Mouse (Mus musculus) megakaryocyte progenitor cell, adult 5-6 weeks (primary cell): Measurements from ENCODE around the gene Dazap1. TPM values are rescaled to one million over a fixed set of nuclear protein-coding genes. Genes with fewer than 3 reads are reported as not detected.
"Not testable (repeated sequence)": the region's sequence is repeated elsewhere in the genome, so short reads cannot be mapped to it uniquely, and the experiment has no call there.

Experiments used
- ATAC-seq: replicated peaks from 2 replicates; pipeline ENCODE4 v1.8.0; 2016; ENCODE audit warnings: mild to moderate bottlenecking, moderate TSS enrichment, inconsistent platforms; ENCODE audit not compliant: poor library complexity
- total RNA-seq, 2 experiments: library from RNA; stranded (forward) in 1 of 2; stranded (reverse) in 1 of 2; fragments of 157-497, 149-512 nt in 1 of 2; fragments of 200-1000 nt in 1 of 2; gene quantifications; 2 replicates each; pipeline versions ENCODE4 v1.2.3 to v1.2.4; 2015 to 2017

Dazap1 gene
- total RNA-seq (2015) (55.4 and 61.6 TPM in 2 replicates), total RNA-seq (2017) (231 and 302 TPM in 2 replicates)

DNA sequence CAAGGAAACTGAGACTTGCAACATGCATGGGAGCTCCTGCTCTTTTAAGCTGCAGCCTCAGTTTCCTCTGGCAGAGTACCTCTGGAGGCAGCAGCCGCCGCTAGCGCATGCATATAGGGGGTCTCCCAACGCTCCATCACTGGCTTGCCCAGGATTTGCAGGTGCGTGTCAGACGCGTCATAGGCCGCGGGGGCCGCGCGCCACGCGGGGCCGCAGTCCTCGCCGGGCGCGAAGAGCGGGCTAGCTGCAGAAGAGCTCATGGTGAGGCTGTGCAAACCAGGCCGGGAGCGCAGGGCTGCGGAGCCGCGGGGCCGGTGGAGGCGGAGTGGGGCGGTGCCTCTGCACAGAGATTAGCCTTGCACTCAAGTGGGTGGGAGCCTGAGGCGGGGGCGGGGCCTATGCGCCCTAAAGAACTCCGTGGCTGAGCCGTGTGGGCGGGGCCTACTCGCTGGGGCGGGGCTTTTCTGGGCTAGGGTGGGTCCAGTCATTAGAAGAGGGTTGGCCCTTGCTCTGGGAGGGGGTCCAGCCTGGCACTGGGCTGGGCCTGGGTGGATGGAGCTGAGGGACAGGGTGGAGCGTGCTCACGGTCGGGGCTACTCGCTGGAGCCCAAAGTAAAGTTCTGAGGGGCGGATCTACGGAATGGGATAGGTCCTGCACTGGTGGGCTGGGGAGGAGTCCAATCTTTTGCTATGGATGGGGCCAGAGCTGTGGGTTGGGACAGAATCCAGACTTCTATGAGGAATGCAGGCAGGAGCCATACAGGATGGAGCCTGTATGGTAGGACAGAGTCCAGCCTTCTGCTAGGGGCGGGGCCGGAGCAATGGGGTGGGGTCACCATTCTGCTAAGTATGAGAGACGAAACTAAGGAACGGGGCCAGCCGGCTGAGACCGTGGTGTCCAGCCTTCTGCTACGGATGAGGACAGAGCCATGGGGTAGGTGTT lies at the start of gene Dazap1, which contains the start of gene Gamt:
TSS of gene Dazap1 (plus strand) at position 845 of the 943 bp plus-strand sequence.
TSS of gene Gamt (minus strand) at position 371 of the 943 bp plus-strand sequence.
- ATAC-seq = peak; percentile 57

DNA sequence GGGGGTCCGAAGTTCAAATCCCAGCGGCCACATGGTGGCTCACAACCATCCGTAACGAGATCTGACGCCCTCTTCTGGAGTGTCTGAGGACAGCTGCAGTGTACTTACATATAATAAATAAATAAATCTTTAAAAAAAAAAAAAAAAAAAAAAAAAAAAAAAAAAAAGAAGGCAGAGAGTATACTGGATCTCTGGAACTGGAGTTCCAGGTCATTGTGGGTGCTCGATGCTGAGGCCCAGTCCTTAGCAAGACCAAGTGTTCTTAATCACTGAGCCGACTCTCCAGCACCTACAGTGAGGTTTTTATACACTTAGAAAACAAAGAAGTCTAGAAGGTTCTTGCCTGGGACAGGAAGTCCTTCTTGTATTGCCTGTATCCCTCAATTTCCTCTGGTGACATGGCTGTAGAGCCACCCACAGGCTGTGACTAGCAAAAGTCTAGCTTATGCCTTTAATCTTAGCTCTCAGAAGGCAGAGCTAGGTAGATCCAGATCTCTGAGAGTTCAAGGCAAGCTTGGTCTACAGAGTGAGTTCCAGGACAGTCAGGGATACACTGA lies 49.7 kb upstream of the Dazap1 start:
- not testable (repeated sequence) for ATAC-seq

DNA sequence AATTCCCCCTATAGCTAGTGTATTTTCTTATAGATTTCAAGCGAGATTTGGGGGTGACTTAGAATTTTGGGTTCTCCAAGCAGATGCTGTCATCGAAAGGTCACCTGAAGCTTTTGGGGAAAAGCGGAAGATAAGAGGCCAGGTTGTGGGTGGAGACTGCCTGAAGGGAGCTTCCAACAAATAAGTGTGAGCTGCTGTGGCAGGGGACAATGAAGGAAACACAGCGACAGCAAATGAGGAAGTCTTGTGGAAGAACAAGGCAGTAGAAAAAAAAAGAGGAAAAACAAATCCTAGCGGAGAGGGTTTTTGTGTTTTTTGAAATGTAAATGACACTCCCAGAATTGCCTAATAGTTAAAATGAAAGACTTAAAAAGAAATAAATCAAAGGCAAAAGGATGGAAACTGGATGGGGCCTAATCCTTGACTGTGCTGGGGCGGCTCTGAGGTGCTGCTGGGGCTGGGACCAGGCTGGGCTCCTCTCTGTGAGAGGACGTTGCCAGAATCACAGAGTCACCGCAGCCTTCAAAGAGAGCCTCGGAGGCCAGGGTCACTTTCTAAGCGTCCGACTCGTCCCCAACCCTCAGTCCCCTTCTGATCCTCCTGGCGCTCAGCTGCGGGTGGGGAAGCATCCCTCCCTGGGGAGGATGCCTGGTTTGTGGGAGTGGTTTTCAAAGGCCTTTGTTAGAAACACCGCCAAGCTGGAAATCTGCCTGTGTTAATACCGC lies 46.1 kb upstream of the Dazap1 start:
- ATAC-seq = 0 out of 2 replicates have a peak, but pooled peaks have one; percentile 23

DNA sequence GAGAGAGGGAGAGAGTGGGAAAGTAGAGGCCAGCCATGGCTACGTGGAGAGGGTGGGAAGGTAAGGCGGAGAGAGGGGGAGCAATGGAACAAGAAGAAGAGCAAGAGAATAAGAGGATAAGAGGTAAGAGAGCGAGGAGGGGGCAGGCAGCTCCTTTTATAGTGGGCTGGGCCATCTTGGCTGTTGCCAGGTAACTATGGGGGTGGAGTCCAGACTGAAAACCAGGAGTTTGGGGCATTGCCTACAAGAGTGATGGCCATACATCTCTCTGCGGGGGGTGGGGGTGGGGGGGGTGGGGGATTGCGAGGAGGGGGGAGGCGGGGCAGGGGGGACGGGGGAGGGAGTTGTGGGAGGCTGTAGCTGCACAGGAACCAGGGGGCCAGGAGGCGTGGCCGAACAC lies 40.6 kb upstream of the Dazap1 start:
- no peak for ATAC-seq

DNA sequence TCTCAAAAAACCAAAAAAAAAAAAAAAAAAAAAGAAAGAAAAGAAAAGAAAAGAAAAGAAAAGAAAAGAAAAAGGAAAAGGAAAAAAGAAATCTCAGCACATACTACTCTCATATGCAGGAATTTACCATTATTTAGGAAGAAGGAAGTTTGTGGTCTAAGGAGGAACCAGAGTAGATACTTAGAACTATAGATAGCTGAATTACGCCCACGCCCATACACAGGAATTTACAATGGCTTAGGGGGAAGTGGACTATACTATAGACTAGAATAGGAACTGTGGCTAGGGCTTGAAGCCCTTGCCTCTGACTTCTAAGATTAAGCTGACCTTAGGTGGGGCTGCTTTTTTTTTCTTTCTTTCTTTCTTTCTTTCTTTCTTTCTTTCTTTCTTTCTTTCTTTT lies 38.1 kb upstream of the Dazap1 start:
- not testable (repeated sequence) for ATAC-seq

DNA sequence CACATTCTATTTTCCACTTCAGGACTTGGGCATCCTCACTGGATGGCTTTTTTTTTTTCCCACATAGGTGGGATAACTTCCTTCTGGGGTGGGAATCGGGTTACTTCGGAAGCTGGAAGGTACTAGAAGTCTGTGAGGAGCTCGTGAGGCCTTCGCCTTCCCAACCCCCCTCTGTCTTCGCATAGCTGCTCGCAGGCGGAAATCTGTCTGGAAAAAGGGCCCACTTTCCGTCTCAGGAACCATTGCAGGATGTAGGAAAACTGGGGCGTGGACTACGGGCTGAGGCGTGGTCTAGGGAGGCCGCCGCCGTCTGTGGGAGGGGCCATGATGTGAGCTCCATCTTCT lies 35.2 kb upstream of the Dazap1 start:
- ATAC-seq = no peak

DNA sequence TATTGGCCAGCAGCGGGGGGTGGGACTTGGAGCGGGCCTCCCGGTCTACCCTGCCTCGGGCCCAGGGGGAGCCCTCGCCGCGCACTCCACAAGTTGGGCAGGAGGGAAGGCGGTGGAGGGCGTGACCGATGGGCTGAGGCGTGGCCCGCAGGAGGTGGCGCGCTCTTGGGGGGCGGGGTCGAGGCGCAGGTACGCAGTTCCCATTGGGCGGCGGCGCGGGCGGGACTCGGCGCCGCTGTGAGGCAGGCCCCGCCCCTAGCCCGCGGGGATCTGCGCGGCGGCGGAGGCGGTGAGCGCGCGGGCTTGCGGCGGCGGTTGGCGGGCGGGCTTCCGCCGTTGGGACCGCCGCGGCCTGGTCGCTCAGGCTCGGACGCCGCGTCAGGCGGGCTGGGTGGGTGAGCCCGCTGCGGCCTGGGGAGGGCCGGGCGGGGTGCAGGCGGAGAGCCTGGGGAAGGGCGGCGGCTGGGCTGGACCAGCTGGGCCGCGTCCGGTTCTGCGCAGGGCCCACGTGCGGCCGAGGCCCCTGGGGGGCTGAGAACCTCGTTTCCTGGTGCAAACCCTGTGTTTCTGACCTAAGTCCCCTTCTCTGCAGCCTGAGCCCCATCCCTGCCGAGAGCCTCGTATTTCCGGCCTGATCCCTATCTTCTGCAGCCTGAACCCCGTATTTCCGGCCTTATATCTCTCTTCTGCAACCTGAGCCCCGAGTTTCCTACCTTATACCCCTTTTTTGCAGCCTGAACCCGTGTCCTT lies 34.7 kb upstream of the Dazap1 start, which contains the start of gene Mum1:
TSS of gene Mum1 (plus strand) at position 19 of the 750 bp plus-strand sequence.
- peak; percentile 99 for ATAC-seq

DNA sequence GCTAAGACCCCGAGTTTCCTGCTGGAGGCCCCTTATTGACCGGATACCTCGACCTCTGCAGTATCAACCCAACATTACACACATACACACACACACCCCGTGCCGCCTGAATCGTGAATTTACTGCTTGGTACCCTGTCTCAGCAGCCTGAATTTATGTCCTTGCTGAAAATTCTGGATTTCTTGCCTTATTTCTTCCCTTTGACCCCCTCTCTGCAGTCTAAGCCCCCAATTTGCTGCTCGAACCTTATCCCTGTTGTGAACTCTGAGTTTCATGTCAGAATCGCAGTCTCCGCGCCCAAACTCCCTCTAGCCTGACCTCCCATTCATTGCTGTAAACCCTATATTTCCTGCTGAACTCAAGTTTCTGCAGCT lies 34.1 kb upstream of the Dazap1 start:
- ATAC-seq = no peak

DNA sequence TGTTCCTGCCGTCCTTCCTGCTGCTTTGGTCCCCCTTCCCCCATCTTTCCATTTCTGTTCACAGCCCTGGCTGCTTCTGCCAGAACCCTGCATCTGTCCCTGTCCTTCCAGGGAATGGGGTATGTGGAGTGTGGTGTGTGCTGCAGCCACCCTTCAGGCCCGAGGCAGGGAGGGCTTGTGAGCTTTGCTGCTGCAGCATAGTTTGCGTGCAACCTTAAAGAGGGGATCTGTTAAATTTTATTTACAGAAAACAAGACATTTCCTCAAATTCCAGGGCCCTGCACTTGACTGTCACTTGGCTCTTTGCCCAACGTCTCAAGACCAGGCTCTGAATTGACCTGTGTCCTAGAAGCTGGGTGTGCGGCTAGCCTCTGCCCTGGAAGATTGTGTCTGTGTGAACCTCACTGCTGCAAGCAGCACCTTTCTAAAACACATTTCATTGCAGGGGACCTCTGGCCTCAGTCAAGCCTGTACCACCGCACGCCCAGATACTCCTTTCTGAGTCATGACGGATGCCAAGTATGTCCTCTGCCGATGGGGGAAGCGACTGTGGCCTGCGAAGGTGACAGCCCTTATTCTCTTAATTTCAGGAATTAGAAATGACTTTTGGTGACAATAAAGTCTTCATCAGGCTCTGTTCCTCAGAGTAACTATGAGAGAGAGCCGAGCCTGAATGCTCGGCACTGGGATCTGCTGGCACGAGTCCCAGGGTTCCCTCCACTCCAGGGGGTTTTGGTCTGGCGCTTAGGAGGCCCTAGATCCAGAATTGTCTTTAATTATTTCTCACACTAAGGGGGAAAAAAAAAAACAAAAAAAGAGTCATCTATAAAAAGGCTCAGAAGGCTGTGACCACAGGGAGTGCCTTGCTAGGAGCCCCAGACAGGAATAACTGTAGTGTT lies 33.2 kb upstream of the Dazap1 start:
- ATAC-seq = no peak

DNA sequence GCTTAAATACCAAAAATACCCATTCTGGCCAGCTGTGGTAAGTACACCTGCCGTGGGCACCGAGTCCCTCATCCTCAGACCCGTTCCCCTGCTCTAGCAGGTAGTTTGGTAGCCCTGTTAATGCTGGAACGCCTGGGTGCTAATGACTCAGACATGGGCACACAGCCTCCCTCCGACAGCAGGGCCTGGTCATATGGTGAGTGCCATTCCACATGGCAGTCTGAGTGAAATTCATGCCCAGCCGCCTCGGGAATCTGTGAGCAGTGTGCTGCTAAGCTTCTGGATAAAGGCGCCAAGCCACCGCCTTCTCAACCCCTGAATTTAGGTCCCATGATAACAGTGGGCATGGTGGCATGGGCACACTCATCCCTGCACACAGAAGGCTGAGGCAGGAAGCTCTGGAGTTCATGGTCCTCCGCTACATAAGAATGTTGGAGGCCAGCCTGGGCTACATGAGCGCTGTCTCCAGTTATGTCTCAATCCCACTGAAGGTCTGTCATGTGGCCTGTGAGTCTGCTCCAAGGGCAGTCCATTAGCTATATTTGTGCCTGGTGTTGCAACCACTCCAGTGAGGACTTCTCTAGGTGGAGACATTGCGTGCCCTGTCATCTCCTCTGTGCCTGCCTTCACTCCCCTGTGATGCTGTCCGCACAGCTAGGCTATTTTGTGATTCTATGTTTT lies 25.0 kb upstream of the Dazap1 start:
- ATAC-seq = no peak

DNA sequence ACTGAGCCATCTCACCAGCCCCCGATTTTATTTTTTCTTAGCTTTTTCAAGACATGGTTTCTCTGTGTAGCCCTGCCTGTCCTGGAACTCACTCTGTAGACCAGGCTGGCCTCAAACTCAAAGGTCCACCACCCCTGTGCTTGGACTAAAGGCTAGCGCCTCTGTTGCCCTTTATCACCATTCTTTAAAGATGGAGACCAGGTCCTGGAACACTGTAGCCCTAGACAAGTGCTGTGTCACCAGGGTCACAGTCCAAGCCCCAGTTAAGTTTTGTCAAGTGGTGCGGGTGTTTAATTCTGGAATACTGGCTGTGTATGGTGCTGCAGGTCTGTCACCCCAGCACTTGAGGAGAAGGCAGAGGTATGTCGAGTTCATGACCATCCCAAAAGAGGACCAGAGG lies 24.3 kb upstream of the Dazap1 start:
- ATAC-seq = no peak

DNA sequence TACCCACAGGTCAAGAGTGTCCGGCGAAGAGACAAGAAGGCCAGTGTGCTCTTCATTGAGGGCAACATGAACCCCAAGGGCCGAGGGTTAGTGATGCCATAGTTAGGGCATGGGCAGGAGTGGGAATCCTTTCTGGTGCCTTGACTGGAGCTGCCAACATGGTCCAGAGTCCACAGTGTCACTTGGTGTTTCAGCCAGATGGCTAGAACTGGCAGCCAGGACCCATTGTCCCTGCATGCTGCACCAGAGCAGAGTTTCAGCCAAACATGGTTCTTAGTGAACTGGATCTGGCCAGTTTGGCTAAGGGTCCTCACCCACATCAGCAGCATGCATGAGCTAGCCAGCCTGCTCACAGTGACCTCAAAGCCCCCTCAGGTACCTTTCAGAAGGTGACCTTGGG lies 23.0 kb upstream of the Dazap1 start:
- ATAC-seq = no peak

DNA sequence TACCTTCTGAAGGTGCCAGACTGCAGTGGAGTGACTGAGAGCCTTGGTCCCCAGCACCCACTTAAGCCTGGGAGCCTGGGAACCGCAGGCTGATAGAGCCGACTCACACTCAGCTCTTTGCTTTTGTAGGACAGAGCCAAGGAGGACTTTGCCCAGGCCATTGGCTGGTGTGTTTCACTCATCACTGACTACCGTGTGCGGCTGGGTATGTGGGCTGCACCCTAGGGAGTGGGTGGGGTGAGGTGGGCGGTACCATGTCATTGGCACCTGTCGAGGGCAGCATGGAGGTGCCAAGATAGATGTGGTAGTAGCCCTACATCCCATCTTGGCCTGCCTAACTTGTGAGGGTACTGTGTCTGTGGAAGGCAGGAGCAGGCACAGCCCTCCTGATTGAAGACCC lies 21.5 kb upstream of the Dazap1 start:
- no peak for ATAC-seq

DNA sequence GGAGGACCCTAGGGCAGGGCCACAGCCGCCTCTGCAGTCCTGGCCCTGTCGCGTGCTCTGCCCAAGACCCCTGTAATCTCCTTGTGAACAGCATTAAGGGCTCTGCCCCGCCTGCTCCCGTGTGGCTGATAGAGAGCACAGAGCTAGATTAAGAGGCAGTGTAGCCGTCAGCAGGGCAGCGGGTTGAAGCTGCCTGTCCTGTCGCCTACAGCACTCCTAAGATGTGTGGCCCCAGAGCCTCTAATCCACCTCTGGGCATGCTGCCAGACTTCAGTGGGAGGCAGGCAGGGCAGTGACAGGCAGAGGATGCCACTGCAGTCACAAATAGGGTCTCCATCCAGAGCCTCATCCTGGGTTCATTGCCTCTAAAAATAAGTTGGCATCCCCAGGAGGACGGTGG lies 19.2 kb upstream of the Dazap1 start:
- peak; percentile 56 for ATAC-seq

DNA sequence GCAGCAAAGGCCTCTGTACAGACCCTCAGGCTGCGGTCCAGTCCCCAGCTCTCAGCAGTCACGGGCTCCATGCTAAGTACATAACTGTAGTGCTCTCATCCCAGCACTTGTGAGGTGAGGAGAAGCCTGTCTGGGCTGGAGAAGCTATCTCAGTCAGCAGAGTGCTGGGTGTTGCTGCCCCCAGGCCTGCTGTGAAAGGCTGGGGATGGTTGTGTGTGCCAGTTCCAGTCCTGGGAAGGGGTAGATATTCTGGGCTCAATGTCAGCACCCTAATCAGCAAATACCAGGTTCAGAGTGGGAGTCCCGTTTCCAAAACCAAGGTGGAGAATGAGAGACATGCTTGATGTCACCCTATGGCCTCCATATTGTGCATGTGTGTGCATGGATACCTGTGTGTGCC lies 18.7 kb upstream of the Dazap1 start:
- peak; percentile 72 for ATAC-seq

DNA sequence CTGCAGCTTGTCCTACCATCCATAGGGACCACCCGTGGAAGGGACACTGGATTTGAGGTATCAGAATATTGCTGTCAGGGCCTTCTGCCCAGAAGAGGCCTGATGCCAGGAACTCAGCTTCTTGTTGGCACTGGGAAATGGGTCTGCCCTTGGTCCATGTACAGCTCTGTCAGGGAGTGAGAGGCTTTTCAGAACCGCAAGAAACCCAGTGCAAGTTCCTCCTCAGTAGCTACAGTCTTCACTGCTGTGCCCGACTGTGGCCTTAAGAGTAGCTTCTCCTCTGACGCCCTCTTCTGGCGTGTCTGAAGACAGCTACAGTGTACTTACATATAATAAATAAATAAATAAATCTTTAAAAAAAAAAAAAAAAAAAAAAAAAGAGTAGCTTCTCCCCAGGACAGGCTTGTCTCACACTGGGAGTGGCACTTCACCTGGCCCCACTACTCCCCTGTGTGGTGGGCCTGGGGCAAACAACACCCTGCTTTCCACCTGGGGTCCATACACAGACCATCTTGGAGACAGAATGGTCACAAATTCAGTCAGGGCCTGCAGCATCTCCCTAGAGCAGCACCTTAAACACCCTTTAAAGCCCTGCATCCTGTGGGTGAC lies 16.4 kb upstream of the Dazap1 start:
- ATAC-seq = no peak

DNA sequence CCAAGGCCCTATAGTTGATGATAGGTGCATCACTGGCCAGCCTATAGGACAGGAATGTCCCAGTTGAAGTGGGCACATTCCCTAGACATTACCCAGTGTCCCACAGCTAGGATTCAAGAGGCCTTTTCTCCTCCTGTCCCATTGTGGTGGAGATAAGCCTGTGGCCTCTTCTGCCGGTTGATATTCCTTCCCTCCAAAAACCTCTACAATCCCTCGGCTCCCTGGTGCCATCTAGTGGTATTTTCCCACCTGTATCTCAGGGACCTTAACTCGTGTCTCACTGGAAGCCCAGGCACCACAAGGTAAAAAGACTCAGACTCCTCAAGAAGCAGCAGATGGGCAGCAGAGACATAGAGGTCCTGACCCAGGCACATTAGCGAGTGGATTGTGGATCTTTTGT lies 15.7 kb upstream of the Dazap1 start:
- peak; percentile 42 for ATAC-seq

DNA sequence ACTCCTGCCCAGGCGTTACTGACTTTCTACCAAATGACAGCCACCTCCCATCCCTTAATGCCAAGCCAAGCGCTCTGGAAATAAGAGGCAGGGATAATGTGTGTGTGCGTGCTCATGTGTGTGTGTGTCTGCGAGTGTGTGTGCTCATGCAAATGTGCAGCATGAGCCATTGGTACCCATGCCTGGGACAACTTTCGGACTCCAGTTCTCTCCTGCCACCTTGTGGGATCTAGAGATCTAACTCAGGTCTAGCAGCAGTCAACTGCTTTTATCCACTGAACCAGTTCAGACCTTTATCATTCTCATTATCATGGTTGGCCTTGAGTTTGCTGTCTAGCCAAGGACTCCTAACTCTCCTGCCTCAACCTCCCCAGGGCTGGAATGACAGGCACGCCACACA lies 13.4 kb upstream of the Dazap1 start:
- ATAC-seq = peak; percentile 20; the same call in 1 of the 2 replicates

DNA sequence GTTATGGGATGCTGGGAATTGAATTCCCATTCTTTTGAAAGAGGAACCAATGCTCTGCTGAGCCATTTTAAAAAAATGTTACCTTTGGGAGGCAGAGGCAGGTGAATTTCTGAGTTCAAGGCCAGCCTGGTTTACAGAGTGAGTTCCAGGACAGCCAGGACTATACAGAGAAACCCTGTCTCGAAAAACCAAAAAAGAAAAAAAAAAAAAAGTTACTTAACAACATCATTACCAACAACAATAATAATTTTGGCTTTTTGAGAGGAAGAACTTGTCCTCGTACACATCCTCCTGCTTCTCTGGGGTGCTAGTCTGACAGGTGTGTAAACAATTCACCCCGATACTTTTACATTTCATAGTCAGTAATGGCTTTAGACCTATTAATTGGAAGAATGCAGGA lies 12.8 kb upstream of the Dazap1 start:
- not testable (repeated sequence) for ATAC-seq
